Mouse (Mus musculus): Measurements from ENCODE around the gene Zzef1. TPM values are rescaled to one million over a fixed set of nuclear protein-coding genes. Genes with fewer than 3 reads are reported as not detected.
A peak's percentile ranks its signal among the peaks of the same experiment; 100 is the strongest.

The Zzef1 gene
- total RNA-seq, 4 experiments from 2014 or later = 10.8 to 13.0 (median 11.8) TPM

DNA sequence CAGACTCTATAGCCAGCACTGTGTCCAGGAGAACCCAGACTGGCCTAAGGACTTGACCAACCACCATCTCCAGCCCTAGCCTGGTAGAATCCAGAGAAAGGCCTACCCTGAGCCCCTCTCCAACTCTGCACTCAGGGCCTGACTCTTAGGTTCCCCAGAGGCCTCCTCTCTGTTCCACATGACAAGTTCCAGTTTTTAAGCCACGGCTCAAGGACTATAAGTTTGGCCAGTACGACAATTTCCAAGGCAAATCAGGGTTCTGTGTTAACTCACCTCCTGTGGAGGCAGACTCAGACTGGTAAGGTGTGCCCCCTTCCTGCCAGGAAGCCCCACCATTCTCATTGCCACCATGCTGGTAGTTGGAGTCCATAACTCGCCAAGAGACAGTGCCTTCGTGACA, 158.2 kb downstream of the Zzef1 start:
- DNase-seq (ENCODE audit: low spot score in 2 of 2) = no peak

- DNase-seq (ENCODE audit: low spot score in 2 of 2) = no peak
Observed at GRCm38 (mm10) chr11:72955339-72955974, 159.4 kb downstream of the Zzef1 start.

GRCm38 (mm10) chr11:72957318-72957717, 161.3 kb downstream of the Zzef1 start:
- no peak for DNase-seq (ENCODE audit: low spot score in 2 of 2)

DNA sequence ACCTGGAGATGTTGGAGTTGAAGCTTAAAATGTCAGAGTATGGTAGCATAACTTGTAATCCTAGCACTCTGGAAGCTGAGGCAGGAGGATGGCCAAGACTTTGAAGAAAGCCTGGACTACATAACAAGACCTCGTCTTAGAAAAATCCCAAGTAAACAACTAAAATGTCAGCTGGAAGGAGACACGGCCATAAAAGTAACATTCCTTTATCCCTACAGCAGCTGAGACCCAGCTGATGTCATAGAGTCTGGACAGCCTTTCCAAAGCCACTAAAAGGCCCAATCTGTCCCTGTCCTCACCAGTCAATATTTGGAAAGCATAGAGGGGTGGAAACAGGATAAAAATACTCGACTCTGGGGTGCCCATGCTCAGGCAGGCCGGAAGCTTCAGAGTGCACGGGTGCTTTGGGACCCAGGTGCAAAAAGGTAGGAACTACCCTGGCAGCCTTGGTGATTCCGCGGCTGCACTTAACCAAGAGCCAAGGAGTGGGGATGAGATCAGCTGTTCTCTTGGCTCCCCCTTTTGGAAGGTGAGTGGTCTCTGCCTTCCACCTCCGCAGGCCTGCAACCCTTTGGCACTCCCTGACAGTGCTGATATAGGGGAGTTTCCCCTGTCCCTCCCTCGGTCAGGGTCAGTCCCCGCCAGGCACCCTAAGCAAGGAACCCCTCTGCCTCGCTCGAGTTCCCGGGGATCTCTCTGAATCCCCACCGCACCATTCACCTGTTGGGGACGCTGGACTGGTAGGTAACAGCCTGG, 164.1 kb downstream of the Zzef1 start:
- no peak for DNase-seq (ENCODE audit: low spot score in 2 of 2)

DNA sequence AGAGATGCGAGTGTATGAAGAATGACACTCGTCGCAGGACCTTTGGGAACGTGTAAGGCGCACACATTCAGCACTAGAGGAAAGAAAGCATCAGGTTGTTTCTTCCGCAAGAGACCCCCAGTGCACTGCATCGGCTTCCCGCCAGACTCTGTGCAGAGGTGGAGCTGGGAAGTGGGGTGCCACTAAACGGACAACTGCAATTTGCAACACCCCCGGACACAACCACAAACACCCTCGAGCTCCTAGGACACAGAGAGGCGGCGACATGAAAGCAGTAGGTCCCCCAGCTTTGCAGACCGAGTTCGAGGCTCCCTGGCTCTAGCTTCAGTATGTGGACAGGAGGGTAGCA, 164.7 kb downstream of the Zzef1 start:
- no peak for DNase-seq (ENCODE audit: low spot score in 2 of 2)

DNA sequence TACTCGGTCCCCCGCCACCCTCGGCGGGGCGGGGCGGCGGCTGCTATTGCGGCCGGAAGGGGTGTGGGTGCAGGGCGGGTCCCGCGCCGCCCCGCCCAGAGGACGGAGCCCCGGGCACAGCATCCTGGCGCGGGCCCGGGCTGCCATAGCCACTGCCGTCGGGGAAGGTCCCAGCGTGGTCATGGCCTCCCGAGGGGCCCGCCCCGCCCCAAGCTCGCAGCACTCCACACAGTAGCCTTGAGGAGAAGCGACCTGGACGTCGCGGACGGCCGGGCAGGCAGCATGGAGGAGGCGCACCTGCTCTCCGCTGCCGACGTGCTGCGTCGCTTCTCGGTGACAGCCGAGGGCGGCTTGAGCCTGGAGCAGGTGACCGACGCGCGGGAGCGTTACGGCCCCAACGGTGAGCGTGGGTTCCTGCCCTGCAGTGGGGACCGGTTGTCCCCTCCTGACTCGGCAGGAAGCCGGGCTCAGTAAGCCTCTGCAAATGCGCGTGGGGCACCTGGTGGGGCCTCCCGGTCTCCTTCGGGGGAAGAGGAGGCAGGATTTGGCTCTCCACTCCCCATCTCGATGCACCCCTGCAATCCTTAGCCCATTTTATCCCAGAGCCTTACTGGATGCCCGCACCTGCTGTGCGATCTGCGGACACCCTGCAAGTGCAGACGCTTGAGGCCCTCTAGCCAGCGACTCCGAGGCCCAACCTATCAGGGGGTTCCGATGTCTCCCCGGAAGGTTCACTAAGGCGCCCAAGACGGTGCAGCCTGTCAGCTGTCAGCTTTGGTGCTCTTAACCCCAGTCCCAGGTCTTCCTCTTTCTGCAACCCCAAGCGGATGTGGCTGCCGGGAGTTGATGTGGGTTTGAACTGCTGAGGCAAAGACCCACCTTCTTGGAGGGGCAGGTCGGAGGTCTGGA, 165.3 kb downstream of the Zzef1 start, which contains the start of gene Atp2a3:
Gene Atp2a3 (plus strand): TSS at position 98 of the 909 bp plus-strand sequence.
- DNase-seq (ENCODE audit: low spot score in 2 of 2) = peak in 1 of 2 experiments; percentile 20

DNA sequence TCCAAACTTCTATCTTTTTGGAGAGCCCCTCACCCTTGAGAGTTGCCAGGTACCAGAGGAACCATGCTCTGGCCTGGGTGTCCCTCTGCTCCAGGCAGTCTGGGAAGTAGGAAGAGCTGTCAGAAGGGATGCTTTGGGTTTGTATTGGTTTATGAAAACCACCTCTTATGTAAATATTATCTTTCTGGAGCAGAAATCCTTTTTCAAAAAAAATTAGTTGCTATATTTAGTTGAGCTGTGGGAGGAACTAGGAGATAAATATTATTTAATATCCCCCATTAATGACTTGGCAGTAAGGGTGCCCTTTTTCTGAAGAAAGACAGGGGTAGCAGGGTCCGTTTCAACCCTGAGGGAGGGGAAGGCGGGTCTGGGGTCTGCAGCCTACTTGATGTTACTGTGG, 166.4 kb downstream of the Zzef1 start:
- no peak for DNase-seq (ENCODE audit: low spot score in 2 of 2)

DNA sequence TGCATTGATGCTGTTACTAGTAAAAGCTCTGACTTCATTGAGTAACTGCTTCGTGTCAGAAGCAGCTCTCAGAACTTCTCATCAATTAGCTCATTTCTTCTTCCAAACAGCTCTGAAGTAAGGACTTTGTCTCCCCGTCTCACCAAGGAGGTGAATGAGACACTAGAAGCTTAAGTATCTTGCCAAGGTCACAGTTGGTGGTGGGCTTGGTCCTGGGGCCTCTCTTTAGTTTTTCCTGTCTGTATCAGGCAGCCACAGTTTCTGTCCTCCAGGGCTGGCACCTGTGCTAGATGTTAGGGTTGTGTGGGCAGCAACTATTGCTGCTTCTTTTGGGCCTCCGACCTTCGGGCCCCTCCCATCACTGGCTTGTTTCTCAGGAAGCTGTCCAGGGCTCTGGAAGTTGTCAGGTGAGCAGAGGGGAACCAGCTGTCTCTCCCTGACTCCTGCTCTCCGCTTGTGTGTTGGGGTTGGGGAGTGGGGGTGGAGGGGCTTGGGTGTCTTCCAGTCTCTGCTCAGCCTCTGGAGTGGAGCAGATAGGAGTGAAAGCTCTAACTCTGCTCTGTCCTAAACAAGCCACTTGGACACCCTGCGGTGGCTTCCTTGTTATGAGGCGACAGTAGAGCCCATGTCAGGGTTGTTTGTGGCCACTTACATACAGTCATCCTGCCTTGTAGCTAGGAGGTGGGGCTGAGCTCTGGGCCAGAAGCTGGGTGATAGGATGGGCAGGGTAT, 167.2 kb downstream of the Zzef1 start:
- no peak for DNase-seq (ENCODE audit: low spot score in 2 of 2)

GRCm38 (mm10) chr11:72963789-72964294, 167.8 kb downstream of the Zzef1 start:
- no peak for DNase-seq (ENCODE audit: low spot score in 2 of 2)

- DNase-seq (ENCODE audit: low spot score in 2 of 2) = no peak
Observed at GRCm38 (mm10) chr11:72974995-72975503, 179.0 kb downstream of the Zzef1 start.

Small RNAs within 50 kb of the gene (microRNA-seq; reads per million reads assigned to microRNA genes)
- not detected for gene Gm44467

Other genes starting within 250 kb of the Zzef1 start
- gene Spns3, start 245.7 kb upstream of the Zzef1 start, total RNA-seq (2022) = under 1 TPM in 3 of 4 experiments, not detected in 1; 0.29 to 0.38 (median 0.31) TPM
- 100 to 1,000 TPM in 1 of 4 experiments, 10 to 100 TPM in 3; 76.7 to 101 (median 81.9) TPM for gene Ube2g1, start 188.9 kb upstream of the Zzef1 start, total RNA-seq (2022)
- 1 to 10 TPM; 5.6 to 9.2 (median 8.1) TPM for gene Ankfy1, start 106.2 kb upstream of the Zzef1 start, total RNA-seq (2022)
- gene Cyb5d2, start 84 bp upstream of the Zzef1 start, total RNA-seq (2022) = 10 to 100 TPM; 20.2 to 24.0 (median 22.2) TPM
- gene Atp2a3, start 164.9 kb downstream of the Zzef1 start, total RNA-seq (2022) = 1 to 10 TPM; 3.4 to 6.6 (median 4.9) TPM
- gene P2rx1, start 202.9 kb downstream of the Zzef1 start, total RNA-seq (2022) = under 1 TPM; 0.24 to 0.52 (median 0.34) TPM
- gene Camkk1, start 222.8 kb downstream of the Zzef1 start, total RNA-seq (2022) = under 1 TPM; 0.22 to 0.32 (median 0.28) TPM

Data from gastrocnemius, adult 8-10 months (tissue).